ENCODE assay signal across 9 mouse cellular contexts in the genomic region with DNA sequence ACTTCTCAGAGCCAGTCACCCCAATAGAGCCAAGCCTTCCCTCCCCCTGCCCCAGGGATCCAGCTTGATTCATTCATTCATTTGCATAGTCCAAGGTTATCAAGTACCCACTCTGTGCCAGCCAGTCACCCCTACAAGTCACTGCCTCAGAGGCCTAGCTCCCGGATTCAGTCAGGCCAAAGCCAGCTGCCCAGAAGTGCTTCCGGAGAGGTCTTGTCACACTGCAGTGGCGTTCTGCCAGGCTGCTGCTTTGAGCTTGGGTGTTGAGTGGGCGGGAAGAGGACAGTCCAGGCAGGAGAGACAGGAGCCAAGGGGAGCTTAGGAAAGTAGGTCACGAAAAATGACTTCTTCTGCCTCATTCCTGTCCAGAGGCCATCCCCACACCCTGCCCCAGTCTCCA. TPM values are rescaled to one million over a fixed set of nuclear protein-coding genes. Genes with fewer than 3 reads are reported as not detected.
A peak's percentile ranks its signal among the peaks of the same experiment; 100 is the strongest.
DNase-seq lines count a peak whose midpoint lies in the region; ATAC-seq lines count a peak whose summit lies in the region.
"Had no signal": no experiment of that assay in that cellular context is flagged by ENCODE, and none has a peak within 500 bp of the region (broad histone marks: within the 10 kb centered on the region; RNA-seq: fewer than 3 reads in every experiment).

No protein-coding gene starts in this region.

- DNase-seq in forebrain, embryonic 11.5 days (ENCODE audit: low spot score): no peak
- peak; percentile 85 for DNase-seq in 3T3-L1 (ENCODE audit: low read depth, low spot score)
- DNase-seq in cerebellum, postnatal 36 days: peak; percentile 48 to 51
- peak; percentile 74 to 84 for DNase-seq in kidney, postnatal 4 days
- DNase-seq in spleen, postnatal 4 days (ENCODE audit: low spot score in 2 of 2): no peak

- no peaks in the 10 kb centered on the region for H3K9me3 ChIP-seq in forebrain, embryonic 13.5 days (replicated peaks)
- no peaks in the 10 kb centered on the region for H3K9me3 ChIP-seq in forebrain, embryonic 11.5 days (ENCODE audit: control insufficient read depth, low read length)
- H3K9me3 ChIP-seq in heart, embryonic 13.5 days: no peaks in the 10 kb centered on the region
- no peaks in the 10 kb centered on the region for H3K9me3 ChIP-seq in neural tube, embryonic 15.5 days (replicated peaks)
- H3K9me3 ChIP-seq: midbrain, embryonic 12.5 days had no signal

- H3K36me3 ChIP-seq in forebrain, embryonic 13.5 days (ENCODE audit: poor library complexity, severe bottlenecking): peaks cover 54% of the 10 kb centered on the region
- no peaks in the 10 kb centered on the region for H3K36me3 ChIP-seq in forebrain, embryonic 11.5 days (ENCODE audit: control insufficient read depth, insufficient read depth, low read length)
- H3K36me3 ChIP-seq in heart, embryonic 13.5 days: peaks cover 29% of the 10 kb centered on the region
- peaks cover 23% of the 10 kb centered on the region; the same call in 1 of the 2 replicates for H3K36me3 ChIP-seq in neural tube, embryonic 15.5 days

- 0 out of 2 replicates have a peak overlapping the region, but pooled peaks have one; percentile 6 for H3K27ac ChIP-seq in forebrain, embryonic 13.5 days
- no peak overlapping the region for H3K27ac ChIP-seq in forebrain, embryonic 11.5 days (ENCODE audit: low read depth, low read length)
- peak overlapping the region; percentile 92 for H3K27ac ChIP-seq in heart, embryonic 13.5 days (replicated peaks)
- H3K27ac ChIP-seq in neural tube, embryonic 15.5 days (replicated peaks): peak overlapping the region; percentile 72
- H3K27ac ChIP-seq: midbrain, embryonic 12.5 days had no signal

- ATAC-seq in forebrain, embryonic 13.5 days: no peak
- no peak for ATAC-seq in forebrain, embryonic 11.5 days (replicated peaks; ENCODE audit: low FRiP score)
- ATAC-seq in heart, embryonic 13.5 days (ENCODE audit: extremely low read depth, insufficient number of reproducible peaks, low FRiP score, low TSS enrichment): peak; percentile 12; the same call in 1 of the 2 replicates
- no peak for ATAC-seq in neural tube, embryonic 15.5 days (ENCODE audit: low FRiP score)

- 78% methylated on average over 5 of the region's 5 CpGs for WGBS in forebrain, embryonic 13.5 days
- 75% methylated on average over 5 of the region's 5 CpGs for WGBS in forebrain, embryonic 11.5 days
- WGBS in heart, embryonic 13.5 days: 14% methylated on average over 5 of the region's 5 CpGs
- 68% methylated on average over 5 of the region's 5 CpGs for WGBS in neural tube, embryonic 15.5 days

- H3K9ac ChIP-seq in forebrain, embryonic 13.5 days: no peak overlapping the region
- H3K9ac ChIP-seq in forebrain, embryonic 11.5 days (ENCODE audit: low read length): no peak overlapping the region
- peak overlapping the region; percentile 67 for H3K9ac ChIP-seq in heart, embryonic 13.5 days
- H3K9ac ChIP-seq in neural tube, embryonic 15.5 days (replicated peaks): no peak overlapping the region
- H3K9ac ChIP-seq: midbrain, embryonic 12.5 days had no signal

- no peak overlapping the region for H3K4me3 ChIP-seq in forebrain, embryonic 13.5 days
- no peak overlapping the region for H3K4me3 ChIP-seq in forebrain, embryonic 11.5 days (ENCODE audit: low read depth, low read length)
- H3K4me3 ChIP-seq in heart, embryonic 13.5 days: no peak overlapping the region
- H3K4me3 ChIP-seq in neural tube, embryonic 15.5 days (replicated peaks): no peak overlapping the region
- H3K4me3 ChIP-seq: midbrain, embryonic 12.5 days had no signal

- no peaks in the 10 kb centered on the region for H3K27me3 ChIP-seq in forebrain, embryonic 13.5 days
- H3K27me3 ChIP-seq in forebrain, embryonic 11.5 days (ENCODE audit: control insufficient read depth, insufficient read depth, low read length): no peaks in the 10 kb centered on the region
- no peaks in the 10 kb centered on the region for H3K27me3 ChIP-seq in heart, embryonic 13.5 days (replicated peaks)
- H3K27me3 ChIP-seq in neural tube, embryonic 15.5 days (replicated peaks): no peaks in the 10 kb centered on the region

- H3K4me1 ChIP-seq in forebrain, embryonic 13.5 days: peaks cover 25% of the 10 kb centered on the region
- H3K4me1 ChIP-seq in forebrain, embryonic 11.5 days (replicated peaks; ENCODE audit: control insufficient read depth, insufficient read depth, low read length): peaks cover 11% of the 10 kb centered on the region; the same call in 1 of the 2 replicates
- peaks cover 97% of the 10 kb centered on the region for H3K4me1 ChIP-seq in heart, embryonic 13.5 days
- peaks cover 37% of the 10 kb centered on the region for H3K4me1 ChIP-seq in neural tube, embryonic 15.5 days

- no peak overlapping the region for H3K4me2 ChIP-seq in forebrain, embryonic 13.5 days
- no peak overlapping the region for H3K4me2 ChIP-seq in forebrain, embryonic 11.5 days (ENCODE audit: low read depth, low read length, severe bottlenecking)
- 0 out of 2 replicates have a peak overlapping the region, but pooled peaks have one; percentile 5 for H3K4me2 ChIP-seq in heart, embryonic 13.5 days
- H3K4me2 ChIP-seq in neural tube, embryonic 15.5 days: no peak overlapping the region
- H3K4me2 ChIP-seq: midbrain, embryonic 12.5 days had no signal

RNA-seq across cellular contexts. Expression of gene Trim8, which starts 17.0 kb away (rescaled TPM):
- polyA plus RNA-seq in forebrain, embryonic 13.5 days (2015; fragmentation: Nextera tagmentation; extraction: Ambion mirVana): 22.5 and 22.6 TPM in 2 replicates
- polyA plus RNA-seq in forebrain, embryonic 11.5 days (2014; fragmentation: Nextera tagmentation; extraction: Ambion mirVana): 30.7 and 39.5 TPM in 2 replicates
- 13.2 and 13.9 TPM in 2 replicates for polyA plus RNA-seq in heart, embryonic 13.5 days (2015; fragmentation: Nextera tagmentation; extraction: Ambion mirVana)
- polyA plus RNA-seq in neural tube, embryonic 15.5 days (2015; fragmentation: Nextera tagmentation; extraction: Ambion mirVana): 23.5 and 25.5 TPM in 2 replicates

Comparison
In these comparisons a context has a peak if more than half of its experiments do, and no peak if none do; other contexts are left out.
1. DNase-seq: peak in 3T3-L1 (single experiment), cerebellum, postnatal 36 days (2 of 2) and kidney, postnatal 4 days (2 of 2); none in forebrain, embryonic 11.5 days (single experiment) and spleen, postnatal 4 days (0 of 2).